Mouse (Mus musculus) macrophage (primary cell): ENCODE results near the gene Tspan32. TPM values are rescaled to one million over a fixed set of nuclear protein-coding genes. Genes with fewer than 3 reads are reported as not detected.
A peak's percentile ranks its signal among the peaks of the same experiment; 100 is the strongest.

Experiments
- H3K27ac ChIP-seq: fragments of 350-480 bp; formaldehyde crosslinking; 2 replicates; pipeline ENCODE4 v1.9.0; 2021
- H3K36me3 ChIP-seq: fragments of 350-480 bp; formaldehyde crosslinking; 2 replicates; pipeline ENCODE4 v1.9.0; 2021; ENCODE audit errors: inconsistent target
- H3K4me3 ChIP-seq: fragments of 350-480 bp; formaldehyde crosslinking; 2 replicates; pipeline ENCODE4 v1.9.0; 2021; ENCODE audit errors: inconsistent target
- H3K79me2 ChIP-seq: fragments of 350-480 bp; formaldehyde crosslinking; 2 replicates; pipeline ENCODE4 v1.9.0; 2021; ENCODE audit errors: inconsistent target
- WGBS: methylation state at CpG from one replicate; pipeline ENCODE4 v1.1.7; 2026; ENCODE audit warnings: inconsistent platforms; ENCODE audit not compliant: missing documents; 5-methylcytosine and 5-hydroxymethylcytosine counted together
- polyA plus RNA-seq: library from polyadenylated mRNA; stranded (reverse); fragments of 250-400 nt; gene quantifications from 3 replicates; pipeline ENCODE4 v1.2.4, GENCODE M21; 2018; ENCODE audit warnings: inconsistent platforms

The Tspan32 gene
- polyA plus RNA-seq, 1 experiment from 2014 or later = 12.2 TPM

- Histone ChIP-seq H3K27ac (no peak overlapping the region), H3K36me3 (no peaks in the 10 kb centered on the region), H3K4me3 (no peak overlapping the region), H3K79me2 (no peaks in the 10 kb centered on the region)
- WGBS = 53% methylated on average over 3 of the region's 3 CpGs
Observed at GRCm38 (mm10) chr7:142997403-142998150, 7.3 kb upstream of the Tspan32 start.

GRCm38 (mm10) chr7:143002679-143003078, 2.2 kb upstream of the Tspan32 start:
- Histone ChIP-seq H3K79me2 (peaks cover 19% of the 10 kb centered on the region), H3K27ac (no peak overlapping the region), H3K36me3 (no peaks in the 10 kb centered on the region), H3K4me3 (no peak overlapping the region)
- WGBS = 42% methylated on average over 3 of the region's 3 CpGs

GRCm38 (mm10) chr7:143005344-143006096, 674 bp downstream of the Tspan32 start:
- Histone ChIP-seq H3K36me3 (no peaks in the 10 kb centered on the region), H3K27ac (peak overlapping the region; percentile 83), H3K4me3 (peak overlapping the region; percentile 53), H3K79me2 (peaks cover 19% of the 10 kb centered on the region)
- WGBS = 16% methylated on average over 6 of the region's 6 CpGs

- Histone ChIP-seq H3K27ac (peak overlapping the region; percentile 83), H3K36me3 (no peaks in the 10 kb centered on the region), H3K79me2 (peaks cover 19% of the 10 kb centered on the region), H3K4me3 (peak overlapping the region; percentile 53)
- 24% methylated on average over 2 of the region's 2 CpGs for WGBS
Observed at GRCm38 (mm10) chr7:143006097-143006755, 1.4 kb downstream of the Tspan32 start.

- peak overlapping the region; percentile 53 for H3K4me3 ChIP-seq
- H3K36me3 ChIP-seq = no peaks in the 10 kb centered on the region
- 46% methylated on average over 8 of the region's 8 CpGs for WGBS
- H3K27ac ChIP-seq = peak overlapping the region; percentile 83
- H3K79me2 ChIP-seq = peaks cover 19% of the 10 kb centered on the region
Observed at GRCm38 (mm10) chr7:143006756-143007598, 2.1 kb downstream of the Tspan32 start.

- H3K4me3 ChIP-seq = peak overlapping the region; percentile 53
- peak overlapping the region; percentile 83 for H3K27ac ChIP-seq
- H3K79me2 ChIP-seq = peaks cover 19% of the 10 kb centered on the region
- WGBS = 13% methylated on average over 16 of the region's 17 CpGs
- H3K36me3 ChIP-seq = no peaks in the 10 kb centered on the region
Observed at GRCm38 (mm10) chr7:143007599-143008369, 2.9 kb downstream of the Tspan32 start.

GRCm38 (mm10) chr7:143008370-143008926, 3.6 kb downstream of the Tspan32 start:
- Histone ChIP-seq H3K79me2 (peaks cover 19% of the 10 kb centered on the region), H3K27ac (peak overlapping the region; percentile 83), H3K36me3 (no peaks in the 10 kb centered on the region), H3K4me3 (peak overlapping the region; percentile 10; the same call in 1 of the 2 replicates)
- 28% methylated on average over 8 of the region's 8 CpGs for WGBS

GRCm38 (mm10) chr7:143008996-143009665, 4.3 kb downstream of the Tspan32 start:
- Histone ChIP-seq H3K27ac (peak overlapping the region; percentile 83; the same call in 1 of the 2 replicates), H3K36me3 (no peaks in the 10 kb centered on the region)
- 74% methylated on average over 3 of the region's 4 CpGs for WGBS

GRCm38 (mm10) chr7:143009996-143010395, 5.2 kb downstream of the Tspan32 start:
- Histone ChIP-seq H3K79me2 (peaks cover 19% of the 10 kb centered on the region), H3K27ac (no peak overlapping the region), H3K36me3 (no peaks in the 10 kb centered on the region), H3K4me3 (no peak overlapping the region)
- 46% methylated on average over 4 of the region's 4 CpGs for WGBS

More at GRCm38 (mm10) chr7:143008996-143009665, 4.3 kb downstream of the Tspan32 start:
- Histone ChIP-seq H3K79me2 (peaks cover 19% of the 10 kb centered on the region), H3K4me3 (no peak overlapping the region; the same call in 1 of the 2 replicates)

GRCm38 (mm10) chr7:143011226-143011625, 6.4 kb downstream of the Tspan32 start:
- H3K79me2 ChIP-seq = peaks cover 11% of the 10 kb centered on the region
- H3K4me3 ChIP-seq = no peak overlapping the region
- H3K27ac ChIP-seq = no peak overlapping the region
- WGBS = 88% methylated on average over 1 of the region's 1 CpGs
- H3K36me3 ChIP-seq = no peaks in the 10 kb centered on the region

GRCm38 (mm10) chr7:143012230-143012875, 7.5 kb downstream of the Tspan32 start:
- Histone ChIP-seq H3K36me3 (no peaks in the 10 kb centered on the region), H3K79me2 (peaks cover under 1% of the 10 kb centered on the region; the same call in 1 of the 2 replicates), H3K27ac (no peak overlapping the region), H3K4me3 (no peak overlapping the region)
- WGBS = 98% methylated on average over 4 of the region's 5 CpGs

- H3K36me3 ChIP-seq = no peaks in the 10 kb centered on the region
- H3K27ac ChIP-seq = no peak overlapping the region
- H3K4me3 ChIP-seq = no peak overlapping the region
- 90% methylated on average over 8 of the region's 8 CpGs for WGBS
- H3K79me2 ChIP-seq = no peaks in the 10 kb centered on the region
Observed at GRCm38 (mm10) chr7:143013420-143014178, 8.8 kb downstream of the Tspan32 start.
